11 mouse cellular contexts compared by ENCODE assay signal in the genomic region with DNA sequence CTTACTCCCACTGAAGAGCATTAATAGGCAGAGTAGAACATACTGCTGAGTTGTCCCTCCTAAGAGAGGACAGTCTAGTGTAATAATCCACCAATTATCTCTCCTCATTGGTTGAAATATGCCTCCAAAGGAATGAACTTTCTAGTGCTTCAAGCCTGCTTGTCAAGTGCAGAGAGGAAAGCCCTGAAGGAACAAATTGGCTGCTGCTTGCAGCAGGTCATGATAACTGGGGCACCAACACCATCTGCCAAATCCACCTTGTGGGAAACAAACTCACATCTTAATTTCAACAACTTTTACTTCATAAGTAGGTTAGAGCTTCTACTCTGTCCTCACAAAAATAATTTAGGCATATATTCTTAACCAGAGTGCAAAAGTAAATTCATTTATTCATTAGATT.
DNase-seq lines count a peak whose midpoint lies in the region.
"Had no signal": no experiment of that assay in that cellular context is flagged by ENCODE, and none has a peak within 500 bp of the region (broad histone marks: within the 10 kb centered on the region; RNA-seq: fewer than 3 reads in every experiment).

No protein-coding gene starts in this region.

- DNase-seq in cerebellum, adult 11 months = peak; percentile 9
- DNase-seq in cerebellum, postnatal 36 days = no peak
- DNase-seq in brain, adult 2 months (ENCODE audit: low read depth, low spot score) = peak; percentile 71
- DNase-seq in cerebellum, adult 18-20 months = peak; percentile 30 to 31
- peak; percentile 40 for DNase-seq in cerebellum, adult 9-11 months
- no peak for DNase-seq in urinary bladder, postnatal 4 days (ENCODE audit: low spot score in 2 of 2)
- no peak for DNase-seq in c-Kit-positive CD71-positive TER-119-positive erythroid progenitor cells, embryonic 14.5 days (ENCODE audit: low spot score)
- DNase-seq: adrenal gland, adult 2 months; adrenal gland, postnatal 10 days; adrenal gland, postnatal 25 days; gastrocnemius, adult 2 months had no signal

Comparison
In these comparisons a context has a peak if more than half of its experiments do, and no peak if none do; other contexts are left out.
1. DNase-seq: peak in cerebellum, adult 11 months (single experiment), brain, adult 2 months (single experiment), cerebellum, adult 18-20 months (2 of 2) and cerebellum, adult 9-11 months (single experiment); none in cerebellum, postnatal 36 days (0 of 2), urinary bladder, postnatal 4 days (0 of 2) and c-Kit-positive CD71-positive TER-119-positive erythroid progenitor cells, embryonic 14.5 days (single experiment).